Mouse (Mus musculus): ENCODE data around the gene Trpm2. TPM values are rescaled to one million over a fixed set of nuclear protein-coding genes. Genes with fewer than 3 reads are reported as not detected.
A peak's percentile ranks its signal among the peaks of the same experiment; 100 is the strongest.

Trpm2 gene
- polyA plus RNA-seq, 1 experiment: 1.2 TPM

- Histone ChIP-seq H3K36me3 (ENCODE audit: control insufficient read depth, insufficient read depth, low read length) (no peaks in the 10 kb centered on the region), H3K4me3 (ENCODE audit: insufficient read depth, low read depth, low read length) (no peak overlapping the region), H3K27me3 (replicated peaks; ENCODE audit: control insufficient read depth, insufficient read depth, low read length) (no peaks in the 10 kb centered on the region), H3K4me1 (ENCODE audit: control insufficient read depth, insufficient read depth, low read length) (no peaks in the 10 kb centered on the region), H3K27ac (ENCODE audit: insufficient read depth, low read depth, low read length) (no peak overlapping the region)
- no peak for DNase-seq
- WGBS: 52% methylated on average over 4 of the region's 4 CpGs
- TF ChIP-seq CTCF (conservative IDR thresholded peaks at IDR 0.05; ENCODE audit: insufficient read depth, insufficient read length, low read depth, low read length): no peak
- TF ChIP-seq POLR2A (IDR thresholded peaks at IDR 0.05; ENCODE audit: low read depth, low read length): no peak
Observed at GRCm38 (mm10) chr10:77922681-77923080, 47.7 kb downstream of the Trpm2 start.

GRCm38 (mm10) chr10:77921009-77921408 is 49.4 kb downstream of the Trpm2 start:
- DNase-seq: no peak
- WGBS: 54% methylated on average over 5 of the region's 5 CpGs
- no peak overlapping the region for H3K4me3 ChIP-seq (ENCODE audit: insufficient read depth, low read depth, low read length)
- no peaks in the 10 kb centered on the region for H3K4me1 ChIP-seq (ENCODE audit: control insufficient read depth, insufficient read depth, low read length)
- no peak for TF ChIP-seq POLR2A (IDR thresholded peaks at IDR 0.05; ENCODE audit: low read depth, low read length)
- no peak for TF ChIP-seq CTCF (conservative IDR thresholded peaks at IDR 0.05; ENCODE audit: insufficient read depth, insufficient read length, low read depth, low read length)
- H3K27me3 ChIP-seq (replicated peaks; ENCODE audit: control insufficient read depth, insufficient read depth, low read length): no peaks in the 10 kb centered on the region
- H3K27ac ChIP-seq (ENCODE audit: insufficient read depth, low read depth, low read length): no peak overlapping the region
- H3K36me3 ChIP-seq (ENCODE audit: control insufficient read depth, insufficient read depth, low read length): no peaks in the 10 kb centered on the region

GRCm38 (mm10) chr10:77916636-77917335 is 53.6 kb downstream of the Trpm2 start:
- no peaks in the 10 kb centered on the region for H3K36me3 ChIP-seq (ENCODE audit: control insufficient read depth, insufficient read depth, low read length)
- TF ChIP-seq POLR2A (IDR thresholded peaks at IDR 0.05; ENCODE audit: low read depth, low read length) (no peak), CTCF (conservative IDR thresholded peaks at IDR 0.05; ENCODE audit: insufficient read depth, insufficient read length, low read depth, low read length) (peak; percentile 89)
- H3K4me1 ChIP-seq (ENCODE audit: control insufficient read depth, insufficient read depth, low read length): no peaks in the 10 kb centered on the region
- H3K4me3 ChIP-seq (ENCODE audit: insufficient read depth, low read depth, low read length): no peak overlapping the region
- peak; percentile 63 for DNase-seq
- 57% methylated on average over 8 of the region's 8 CpGs for WGBS
- H3K27ac ChIP-seq (ENCODE audit: insufficient read depth, low read depth, low read length): no peak overlapping the region
- H3K27me3 ChIP-seq (replicated peaks; ENCODE audit: control insufficient read depth, insufficient read depth, low read length): no peaks in the 10 kb centered on the region

GRCm38 (mm10) chr10:77913292-77913691 is 57.1 kb downstream of the Trpm2 start:
- no peak for TF ChIP-seq POLR2A (IDR thresholded peaks at IDR 0.05; ENCODE audit: low read depth, low read length)
- H3K4me1 ChIP-seq (ENCODE audit: control insufficient read depth, insufficient read depth, low read length): no peaks in the 10 kb centered on the region
- H3K27me3 ChIP-seq (replicated peaks; ENCODE audit: control insufficient read depth, insufficient read depth, low read length): no peaks in the 10 kb centered on the region
- no peak overlapping the region for H3K27ac ChIP-seq (ENCODE audit: insufficient read depth, low read depth, low read length)
- no peak overlapping the region for H3K4me3 ChIP-seq (ENCODE audit: insufficient read depth, low read depth, low read length)
- no peak for DNase-seq
- 75% methylated on average over 4 of the region's 4 CpGs for WGBS
- no peaks in the 10 kb centered on the region for H3K36me3 ChIP-seq (ENCODE audit: control insufficient read depth, insufficient read depth, low read length)

GRCm38 (mm10) chr10:77912605-77913004 is 57.8 kb downstream of the Trpm2 start:
- Histone ChIP-seq H3K36me3 (ENCODE audit: control insufficient read depth, insufficient read depth, low read length) (no peaks in the 10 kb centered on the region), H3K27me3 (replicated peaks; ENCODE audit: control insufficient read depth, insufficient read depth, low read length) (no peaks in the 10 kb centered on the region), H3K4me1 (ENCODE audit: control insufficient read depth, insufficient read depth, low read length) (no peaks in the 10 kb centered on the region), H3K27ac (ENCODE audit: insufficient read depth, low read depth, low read length) (no peak overlapping the region), H3K4me3 (ENCODE audit: insufficient read depth, low read depth, low read length) (no peak overlapping the region)
- TF ChIP-seq CTCF (conservative IDR thresholded peaks at IDR 0.05; ENCODE audit: insufficient read depth, insufficient read length, low read depth, low read length): no peak
- TF ChIP-seq POLR2A (IDR thresholded peaks at IDR 0.05; ENCODE audit: low read depth, low read length): no peak
- 61% methylated on average over 7 of the region's 7 CpGs for WGBS
- peak; percentile 20 for DNase-seq

- WGBS: 7% methylated on average over 35 of the region's 35 CpGs
- DNase-seq: peak; percentile 49
- Histone ChIP-seq H3K36me3 (ENCODE audit: control insufficient read depth, insufficient read depth, low read length) (no peaks in the 10 kb centered on the region), H3K4me1 (ENCODE audit: control insufficient read depth, insufficient read depth, low read length) (peaks cover 9% of the 10 kb centered on the region), H3K4me3 (ENCODE audit: insufficient read depth, low read depth, low read length) (peak overlapping the region; percentile 53; the same call in 1 of the 2 replicates), H3K27ac (ENCODE audit: insufficient read depth, low read depth, low read length) (no peak overlapping the region), H3K27me3 (replicated peaks; ENCODE audit: control insufficient read depth, insufficient read depth, low read length) (no peaks in the 10 kb centered on the region)
- TF ChIP-seq CTCF (conservative IDR thresholded peaks at IDR 0.05; ENCODE audit: insufficient read depth, insufficient read length, low read depth, low read length) (no peak), POLR2A (IDR thresholded peaks at IDR 0.05; ENCODE audit: low read depth, low read length) (no peak)
Observed at GRCm38 (mm10) chr10:77902894-77903715, 67.3 kb downstream of the Trpm2 start.

GRCm38 (mm10) chr10:77902211-77902893 is 68.0 kb downstream of the Trpm2 start, which contains the start of gene Lrrc3:
Gene Lrrc3, minus strand, starts transcription at chr10:77902536.
- TF ChIP-seq POLR2A (IDR thresholded peaks at IDR 0.05; ENCODE audit: low read depth, low read length): no peak
- Histone ChIP-seq H3K36me3 (ENCODE audit: control insufficient read depth, insufficient read depth, low read length) (no peaks in the 10 kb centered on the region), H3K4me3 (ENCODE audit: insufficient read depth, low read depth, low read length) (peak within 1 kb of the TSS; percentile 53), H3K4me1 (ENCODE audit: control insufficient read depth, insufficient read depth, low read length) (peaks cover 9% of the 10 kb centered on the region), H3K27me3 (replicated peaks; ENCODE audit: control insufficient read depth, insufficient read depth, low read length) (no peaks in the 10 kb centered on the region), H3K27ac (ENCODE audit: insufficient read depth, low read depth, low read length) (no peak within 1 kb of the TSS)
- DNase-seq: peak; percentile 68
- under 1% methylated on average over 44 of the region's 46 CpGs for WGBS
